Mouse (Mus musculus) bone marrow macrophage, adult 2 months (primary cell): ENCODE measurements around the gene Gm2974. TPM values are rescaled to one million over a fixed set of nuclear protein-coding genes. Genes with fewer than 3 reads are reported as not detected.
"Not testable (repeated sequence)": the region's sequence is repeated elsewhere in the genome, so short reads cannot be mapped to it uniquely, and the experiment has no call there.

Experiments used
- H3K27ac ChIP-seq: 2 replicates; pipeline ENCODE4 v1.5.1; 2012; ENCODE audit warnings: low read depth, low read length; ENCODE audit not compliant: insufficient read depth
- H3K4me1 ChIP-seq: 2 replicates; pipeline ENCODE4 v1.6.1; 2012; ENCODE audit warnings: low read length; ENCODE audit not compliant: control insufficient read depth, insufficient read depth
- H3K4me3 ChIP-seq: 2 replicates; pipeline ENCODE4 v1.5.1; 2012; ENCODE audit warnings: mild to moderate bottlenecking, low read length, moderate library complexity; ENCODE audit not compliant: insufficient read depth
- polyA plus RNA-seq: library from polyadenylated mRNA; stranded (reverse); fragments of >200 nt; gene quantifications from 2 replicates; pipeline ENCODE4 v1.2.4, GENCODE M21; 2012; ENCODE audit not compliant: missing spikeins, insufficient read depth, insufficient read length

Gm2974 gene
- not detected in 2 replicates for polyA plus RNA-seq

- H3K27ac ChIP-seq, H3K4me3 ChIP-seq, H3K4me1 ChIP-seq: not testable (repeated sequence)
Observed at GRCm38 (mm10) chr14:4182491-4183210, at the start of gene Gm2974. TSS of gene Gm2974 (plus strand) at chr14:4182576.

- H3K4me1 ChIP-seq, H3K27ac ChIP-seq, H3K4me3 ChIP-seq: not testable (repeated sequence)
Observed at GRCm38 (mm10) chr14:4141646-4142045, 40.7 kb upstream of the Gm2974 start.

- not testable (repeated sequence) for H3K27ac ChIP-seq, H3K4me1 ChIP-seq, H3K4me3 ChIP-seq
Observed at GRCm38 (mm10) chr14:4164730-4165129, 17.6 kb upstream of the Gm2974 start, which contains the start of gene Gm3127. TSS of gene Gm3127 (plus strand) at chr14:4165030.

GRCm38 (mm10) chr14:4182030-4182429 is 346 bp upstream of the Gm2974 start:
- not testable (repeated sequence) for H3K4me3 ChIP-seq, H3K4me1 ChIP-seq, H3K27ac ChIP-seq

GRCm38 (mm10) chr14:4183375-4183774 is 999 bp downstream of the Gm2974 start:
- not testable (repeated sequence) for H3K4me3 ChIP-seq, H3K4me1 ChIP-seq, H3K27ac ChIP-seq

GRCm38 (mm10) chr14:4249331-4249730 is 67.0 kb downstream of the Gm2974 start, which contains the start of gene Gm3138:
TSS of gene Gm3138 (plus strand) at chr14:4249631.
- H3K27ac ChIP-seq, H3K4me1 ChIP-seq, H3K4me3 ChIP-seq: not testable (repeated sequence)

Other genes with a start within 250 kb of the Gm2974 start
- not detected in 2 replicates for gene Gm3095, start 219.0 kb upstream of the Gm2974 start, polyA plus RNA-seq
- gene Gm3099, start 184.2 kb upstream of the Gm2974 start, polyA plus RNA-seq: not detected in 2 replicates
- not detected in 2 replicates for gene Gm5796, start 158.6 kb upstream of the Gm2974 start, polyA plus RNA-seq
- not detected in 2 replicates for gene Gm3115, start 98.5 kb upstream of the Gm2974 start, polyA plus RNA-seq
- not detected in 2 replicates for gene Gm8108, start 72.0 kb upstream of the Gm2974 start, polyA plus RNA-seq
- not detected in 2 replicates for gene Gm3127, start 17.5 kb upstream of the Gm2974 start, polyA plus RNA-seq
- gene Gm3138, start 67.1 kb downstream of the Gm2974 start, polyA plus RNA-seq: not detected in 2 replicates
- not detected in 2 replicates for gene Gm3149, start 134.7 kb downstream of the Gm2974 start, polyA plus RNA-seq
- gene 2610042L04Rik, start 152.2 kb downstream of the Gm2974 start, polyA plus RNA-seq: not detected in 2 replicates
- not detected in 2 replicates for gene Gm3159, start 214.9 kb downstream of the Gm2974 start, polyA plus RNA-seq
- not detected in 2 replicates for gene Gm3164, start 232.9 kb downstream of the Gm2974 start, polyA plus RNA-seq
- not detected in 2 replicates for gene Gm3173, start 248.4 kb downstream of the Gm2974 start, polyA plus RNA-seq